Comparison of ENCODE assay signal across 33 mouse cellular contexts in the genomic region with DNA sequence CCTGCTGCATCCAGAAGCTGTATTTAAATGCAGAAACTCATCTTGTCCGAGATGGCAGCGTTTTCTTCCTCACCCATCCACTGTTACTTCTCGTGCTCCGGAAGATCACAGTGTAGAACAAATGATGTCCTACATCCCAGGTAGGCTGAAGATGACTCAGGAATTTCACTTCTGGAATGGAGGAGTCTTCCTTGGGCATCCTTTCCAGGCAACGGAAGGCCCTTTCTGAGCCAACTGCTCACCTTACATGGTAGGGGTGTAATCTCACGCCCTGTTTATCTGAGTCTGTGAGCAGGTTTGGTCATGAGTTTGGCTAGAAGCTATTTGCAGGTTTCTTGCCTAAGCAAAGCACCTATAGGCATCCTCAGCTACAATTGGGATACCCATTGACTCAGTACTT.
"Had no signal": no experiment of that assay in that cellular context is flagged by ENCODE, and none has a peak within 500 bp of the region (broad histone marks: within the 10 kb centered on the region; RNA-seq: fewer than 3 reads in every experiment).

No protein-coding gene starts in this region.

- H3K9ac ChIP-seq: heart, embryonic 12.5 days; heart, embryonic 13.5 days; heart, embryonic 15.5 days; hindbrain, embryonic 12.5 days; hindbrain, embryonic 13.5 days; hindbrain, embryonic 14.5 days; hindbrain, embryonic 15.5 days; intestine, embryonic 15.5 days; kidney, embryonic 15.5 days had no signal

- ATAC-seq: hindbrain, embryonic 16.5 days; hindbrain, postnatal 0 days; inflammation-experienced regulatory T-cells, adult 6 months; intestine, embryonic 15.5 days; intestine, embryonic 16.5 days; intestine, postnatal 0 days had no signal

- H3K36me3 ChIP-seq: heart, embryonic 12.5 days; heart, embryonic 13.5 days; heart, embryonic 15.5 days; hindbrain, embryonic 10.5 days; hindbrain, embryonic 12.5 days; hindbrain, embryonic 13.5 days; hindbrain, embryonic 15.5 days; intestine, embryonic 15.5 days; kidney, embryonic 15.5 days had no signal

- H3K4me2 ChIP-seq: heart, embryonic 11.5 days; heart, embryonic 12.5 days; heart, embryonic 13.5 days; heart, embryonic 15.5 days; hindbrain, embryonic 12.5 days; hindbrain, embryonic 13.5 days; hindbrain, embryonic 14.5 days; hindbrain, embryonic 15.5 days; intestine, embryonic 15.5 days; kidney, embryonic 15.5 days had no signal

- H3K27me3 ChIP-seq: heart, embryonic 12.5 days; heart, embryonic 13.5 days; heart, embryonic 15.5 days; hindbrain, embryonic 12.5 days; hindbrain, embryonic 13.5 days; hindbrain, embryonic 15.5 days; intestine, embryonic 15.5 days; kidney, embryonic 15.5 days had no signal

- H3K4me3 ChIP-seq: heart, embryonic 12.5 days; heart, embryonic 13.5 days; heart, embryonic 15.5 days; hindbrain, embryonic 10.5 days; hindbrain, embryonic 12.5 days; hindbrain, embryonic 13.5 days; hindbrain, embryonic 15.5 days; intestine, embryonic 15.5 days; kidney, embryonic 15.5 days; layer of hippocampus, adult 2 months; left cerebral cortex, adult 2 months had no signal

- H3K27ac ChIP-seq: heart, embryonic 13.5 days; heart, embryonic 15.5 days; hindbrain, embryonic 10.5 days; hindbrain, embryonic 12.5 days; hindbrain, embryonic 13.5 days; hindbrain, embryonic 14.5 days; hindbrain, embryonic 15.5 days; hindbrain, postnatal 0 days; intestine, embryonic 15.5 days; kidney, embryonic 15.5 days; kidney, postnatal 0 days; layer of hippocampus, adult 2 months; left cerebral cortex, adult 2 months had no signal

- DNase-seq: heart, postnatal 14 days; heart, postnatal 4 days; kidney, adult 11 months; kidney, adult 18-20 months; kidney, adult 2 months; kidney, adult 8-10 months; kidney, adult 9 months; kidney, postnatal 10 days; kidney, postnatal 14 days; kidney, postnatal 25 days; kidney, postnatal 36 days; kidney, postnatal 4 days; layer of hippocampus, adult 9-11 months; layer of hippocampus, postnatal 36 days had no signal

- H3K9me3 ChIP-seq: heart, embryonic 12.5 days; heart, embryonic 13.5 days; heart, embryonic 15.5 days; hindbrain, embryonic 10.5 days; hindbrain, embryonic 12.5 days; hindbrain, embryonic 13.5 days; hindbrain, embryonic 15.5 days; intestine, embryonic 15.5 days; kidney, embryonic 15.5 days had no signal

- H3K4me1 ChIP-seq: hindbrain, embryonic 12.5 days; hindbrain, embryonic 13.5 days; hindbrain, embryonic 15.5 days had no signal
